Mouse (Mus musculus): Measurements from ENCODE around the gene Phldb3.

Phldb3 gene

DNA sequence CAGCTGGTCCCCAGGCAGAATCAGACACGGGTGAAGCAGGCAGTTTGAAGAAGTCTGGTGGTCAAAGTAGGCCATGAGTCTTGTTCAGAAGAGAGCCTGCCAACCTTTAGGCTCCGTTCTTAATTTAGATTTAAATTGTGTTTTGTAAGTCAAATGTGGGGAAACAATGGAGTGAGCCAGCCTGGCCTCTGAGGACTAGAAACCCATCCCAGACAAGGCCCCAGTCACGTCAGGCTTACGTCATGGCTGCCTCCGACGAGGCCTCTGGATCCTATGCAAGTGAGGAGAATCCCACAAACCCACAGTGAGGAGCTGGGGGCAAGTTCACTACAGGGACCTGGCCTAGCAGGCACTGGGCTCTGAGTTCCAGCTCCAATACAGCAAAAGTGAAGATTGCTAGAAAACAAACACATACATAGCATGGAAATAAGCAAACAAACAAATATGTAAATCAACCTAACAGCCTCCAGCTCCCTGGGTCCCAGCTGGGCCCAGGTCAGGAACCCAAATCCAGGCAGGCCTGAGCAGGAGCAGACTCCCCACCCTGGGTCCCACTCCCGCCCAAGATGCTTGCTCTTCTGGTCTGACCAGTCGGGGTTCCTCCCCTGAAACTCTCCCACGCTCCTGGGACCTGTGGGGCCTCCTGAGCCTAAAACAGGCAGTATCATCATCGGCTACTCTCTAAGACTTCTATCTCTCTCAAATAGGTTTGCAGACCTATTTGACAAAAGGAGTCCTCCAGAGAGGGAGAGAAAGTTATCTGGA lies 19.7 kb downstream of the Phldb3 start:
- no peak for DNase-seq (ENCODE audit: low read depth, low spot score)

DNA sequence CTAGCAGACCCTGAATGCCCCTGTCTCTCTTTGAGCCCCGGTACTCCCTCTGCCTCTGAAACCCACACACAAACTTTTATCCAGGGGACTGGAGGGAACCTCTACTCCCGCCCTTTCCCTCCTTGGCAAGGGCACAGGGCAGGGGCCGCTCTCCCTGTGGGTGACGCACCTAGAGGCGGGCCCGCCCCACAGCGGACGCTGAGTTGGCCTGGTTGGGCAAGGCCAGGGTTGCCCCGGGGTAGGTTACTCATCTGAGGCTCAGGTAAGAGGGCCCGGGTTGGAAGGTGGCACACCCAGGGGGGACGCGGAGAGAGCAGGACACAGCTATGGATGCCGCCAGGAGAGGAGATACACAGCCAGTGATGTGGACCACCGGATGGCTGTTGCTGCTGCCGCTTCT lies 25.7 kb downstream of the Phldb3 start, which contains the start of gene Lypd3:
Lypd3 (plus strand) TSS at position 287 of the 400 bp plus-strand sequence.
- no peak for DNase-seq (ENCODE audit: low read depth, low spot score)

DNA sequence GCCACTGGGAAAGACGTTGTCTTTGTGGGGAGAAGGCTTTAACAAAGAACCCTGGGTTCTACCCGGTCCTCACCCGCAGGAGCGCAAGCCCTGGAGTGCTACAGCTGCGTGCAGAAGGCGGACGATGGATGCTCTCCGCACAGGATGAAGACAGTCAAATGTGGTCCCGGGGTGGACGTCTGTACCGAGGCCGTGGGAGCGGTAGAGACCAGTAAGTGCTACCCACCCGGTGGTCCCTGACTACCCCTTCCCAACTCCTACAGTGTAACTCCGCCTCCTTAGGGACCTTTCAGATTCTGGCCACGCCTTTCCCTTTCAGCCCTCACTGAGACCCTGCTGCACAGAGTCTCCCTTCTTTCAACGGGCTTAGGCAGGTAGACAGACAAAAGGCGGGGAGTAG lies 26.5 kb downstream of the Phldb3 start:
- no peak for DNase-seq (ENCODE audit: low read depth, low spot score)

- DNase-seq (ENCODE audit: low read depth, low spot score), result no peak
These were observed 27.7 kb downstream of the Phldb3 start for GRCm38 (mm10) chr7:24638026-24638856.

DNA sequence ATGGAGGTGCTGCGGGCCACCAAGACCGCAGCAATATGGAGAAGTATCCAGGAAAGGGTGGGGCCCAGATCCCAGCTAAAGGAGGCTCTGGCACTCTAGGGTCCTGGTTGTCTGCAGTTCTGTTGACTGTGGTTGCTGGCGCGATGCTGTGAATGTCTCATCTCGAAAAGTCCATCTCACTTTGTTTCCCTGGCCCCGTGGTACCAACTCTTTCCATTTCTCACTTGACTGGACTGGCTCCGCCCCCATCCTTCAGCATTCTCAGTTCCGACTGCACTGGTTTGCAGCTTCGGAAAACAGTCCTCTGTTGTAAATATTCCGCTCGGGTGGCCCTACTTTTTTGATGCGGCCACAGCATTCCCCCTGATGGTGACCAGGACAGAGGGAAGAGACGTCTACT lies 29.9 kb downstream of the Phldb3 start:
- DNase-seq (ENCODE audit: low read depth, low spot score), result no peak

DNA sequence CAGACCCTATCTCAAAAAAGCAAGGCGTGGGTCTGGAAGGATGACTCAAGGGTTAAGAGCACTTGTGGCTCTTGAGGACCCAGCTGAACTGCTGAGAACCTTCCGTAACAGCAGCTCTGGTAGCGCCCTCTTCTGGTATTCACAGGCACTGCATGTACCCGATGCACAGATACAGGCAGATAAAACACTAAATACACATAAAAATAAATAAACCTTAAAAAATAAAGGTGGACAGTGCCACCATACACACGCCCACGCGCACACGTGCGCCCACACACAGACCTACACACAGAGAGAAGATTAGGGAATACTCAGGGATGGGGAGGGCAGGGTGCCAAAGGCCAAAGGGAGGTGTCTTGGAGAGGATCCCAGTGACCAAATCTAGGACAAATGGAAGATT lies 31.9 kb downstream of the Phldb3 start:
- peak; percentile 76 for DNase-seq (ENCODE audit: low read depth, low spot score)

GRCm38 (mm10) chr7:24644492-24644891 lies 33.9 kb downstream of the Phldb3 start:
- DNase-seq (ENCODE audit: low read depth, low spot score), result no peak

GRCm38 (mm10) chr7:24644996-24645395 lies 34.4 kb downstream of the Phldb3 start:
- no peak for DNase-seq (ENCODE audit: low read depth, low spot score)

DNA sequence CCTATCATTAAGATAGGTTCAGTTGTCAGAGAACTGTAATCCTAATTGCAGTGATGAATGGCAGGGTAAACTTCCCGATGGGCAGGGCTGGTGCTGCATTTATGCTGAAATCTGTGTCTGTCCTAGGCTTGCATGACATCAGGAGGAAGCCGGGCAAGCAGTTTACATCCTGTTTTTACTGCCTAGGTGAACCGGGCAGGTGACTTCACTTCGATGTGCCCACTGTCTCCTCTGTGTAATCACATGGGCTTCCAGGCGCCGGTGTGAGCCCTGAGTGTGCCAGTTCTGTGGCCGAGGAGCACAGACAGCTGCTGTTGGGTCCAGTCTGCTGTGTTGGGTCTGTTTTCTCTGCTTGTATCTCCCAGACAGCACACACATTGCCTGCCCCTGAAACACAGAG lies 35.9 kb downstream of the Phldb3 start:
- no peak for DNase-seq (ENCODE audit: low read depth, low spot score)

GRCm38 (mm10) chr7:24653681-24654080 lies 43.1 kb downstream of the Phldb3 start:
- peak; percentile 74 for DNase-seq (ENCODE audit: low read depth, low spot score)

GRCm38 (mm10) chr7:24659737-24660357 lies 49.3 kb downstream of the Phldb3 start:
- DNase-seq (ENCODE audit: low read depth, low spot score), result no peak

DNA sequence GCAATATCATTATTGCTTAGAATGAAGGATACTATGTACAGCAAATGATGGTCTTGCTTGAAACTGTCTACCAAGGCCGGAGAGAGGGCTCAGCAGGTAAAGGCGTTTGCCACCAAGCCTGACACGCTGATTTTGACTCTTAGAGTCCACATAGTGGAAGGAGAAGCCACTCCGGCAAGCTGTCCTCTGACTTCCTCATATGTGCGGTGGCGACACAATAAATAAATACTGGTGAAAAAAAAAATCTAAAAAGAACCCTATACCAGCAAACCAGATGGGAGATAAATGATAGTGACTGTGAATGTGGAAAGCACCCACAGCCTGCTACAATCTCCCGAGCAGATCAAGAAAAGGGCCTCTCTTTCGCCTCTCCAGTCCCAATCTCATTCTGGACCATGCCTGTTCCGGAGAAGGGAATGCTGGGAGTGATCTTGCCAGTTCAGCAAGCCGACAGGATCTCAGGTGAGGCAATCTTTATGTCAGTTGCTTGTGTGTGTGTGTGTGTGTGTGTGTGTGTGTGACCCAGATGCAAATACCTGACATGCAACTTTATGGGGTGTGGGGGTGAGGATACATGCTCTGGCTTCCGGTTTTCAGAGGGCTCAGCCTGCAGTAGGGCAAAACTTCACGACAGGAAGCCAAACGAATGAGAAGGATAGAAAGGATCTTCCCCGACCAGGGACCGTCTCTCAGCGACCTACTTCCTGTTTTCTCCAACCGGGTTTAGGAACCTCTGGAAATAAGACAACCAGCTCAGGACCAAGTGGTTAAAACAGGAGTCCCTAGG lies 50.7 kb downstream of the Phldb3 start:
- no peak for DNase-seq (ENCODE audit: low read depth, low spot score)

- DNase-seq (ENCODE audit: low read depth, low spot score), result peak; percentile 86
These were observed 52.0 kb downstream of the Phldb3 start for GRCm38 (mm10) chr7:24662575-24662974.

DNA sequence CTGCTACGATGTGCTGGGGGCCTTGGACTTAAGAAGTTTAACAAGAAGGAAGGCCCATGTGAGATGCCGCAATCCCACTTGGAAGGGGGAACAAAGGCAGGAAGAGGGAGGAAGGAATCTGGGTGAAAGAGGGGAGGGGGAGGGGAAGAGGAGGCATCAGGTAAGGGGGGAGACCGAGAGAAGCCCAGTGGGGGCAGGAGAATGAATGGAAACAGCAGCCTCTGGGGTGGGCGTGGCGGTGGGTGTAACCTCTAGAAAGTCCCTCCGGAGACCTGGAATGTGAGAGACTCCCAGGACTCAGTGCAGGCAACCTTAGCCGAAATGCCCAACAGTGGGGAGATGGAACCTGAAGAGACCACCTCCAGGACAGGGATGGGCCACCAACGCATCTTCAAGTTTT lies 53.7 kb downstream of the Phldb3 start:
- no peak for DNase-seq (ENCODE audit: low read depth, low spot score)

GRCm38 (mm10) chr7:24664959-24665358 lies 54.4 kb downstream of the Phldb3 start:
- DNase-seq (ENCODE audit: low read depth, low spot score), result no peak

- no peak for DNase-seq (ENCODE audit: low read depth, low spot score)
These were observed 61.4 kb downstream of the Phldb3 start for GRCm38 (mm10) chr7:24671944-24672439.

DNA sequence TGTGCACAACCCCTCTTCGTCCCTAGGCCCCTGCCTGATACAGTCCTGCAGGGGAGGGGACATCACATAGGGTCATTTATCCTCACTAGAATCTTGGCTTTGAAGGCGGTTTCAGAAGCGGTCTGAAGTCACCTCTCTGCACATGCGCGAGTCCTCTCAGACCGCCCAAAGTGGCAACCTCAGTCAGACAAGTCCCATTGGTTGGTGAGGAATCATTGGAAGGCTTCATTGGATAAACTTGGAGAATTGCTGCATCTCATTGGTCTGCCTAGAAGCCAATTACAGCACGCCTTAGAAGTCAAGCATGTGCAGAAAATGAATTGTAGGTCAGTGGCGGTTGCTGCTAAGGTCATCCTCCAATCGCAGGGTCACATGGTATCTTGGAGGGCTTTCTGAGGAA lies 66.0 kb downstream of the Phldb3 start, which contains the start of gene Tex101:
Tex101 (minus strand) TSS at position 101 of the 400 bp plus-strand sequence.
- DNase-seq (ENCODE audit: low read depth, low spot score), result no peak

Data from A20 (cell line).